Mouse (Mus musculus) midbrain, embryonic 12.5 days (tissue): ENCODE measurements around the gene Cryaa. TPM values are rescaled to one million over a fixed set of nuclear protein-coding genes. Genes with fewer than 3 reads are reported as not detected.
"Not testable (repeated sequence)": the region's sequence is repeated elsewhere in the genome, so short reads cannot be mapped to it uniquely, and the experiment has no call there.

ENCODE experiments used
- ATAC-seq: fragments of 200-750 bp; cut with Nextera tagmentation; 2 replicates; pipeline ENCODE4 v1.8.0; 2017; ENCODE audit warnings: low read depth, moderate TSS enrichment, moderate library complexity; ENCODE audit not compliant: low FRiP score
- H3K27ac ChIP-seq: fragments of 300-500 bp; sonication (generic); replicated peaks from 2 replicates; pipeline ENCODE4 v1.5.1; 2016; ENCODE audit warnings: mild to moderate bottlenecking
- H3K27me3 ChIP-seq: fragments of 300-500 bp; sonication (generic); 2 replicates; pipeline ENCODE4 v1.6.1; 2016; ENCODE audit warnings: mild to moderate bottlenecking
- H3K36me3 ChIP-seq: fragments of 300-500 bp; sonication (generic); 2 replicates; pipeline ENCODE4 v1.6.1; 2016
- H3K4me1 ChIP-seq: fragments of 300-500 bp; sonication (generic); 2 replicates; pipeline ENCODE4 v1.6.1; 2016
- H3K4me2 ChIP-seq: fragments of 300-500 bp; sonication (generic); replicated peaks from 2 replicates; pipeline ENCODE4 v1.6.1; 2016; ENCODE audit warnings: mild to moderate bottlenecking, moderate library complexity
- H3K4me3 ChIP-seq: fragments of 300-500 bp; sonication (generic); 2 replicates; pipeline ENCODE4 v1.5.1; 2016; ENCODE audit warnings: mild to moderate bottlenecking
- H3K9ac ChIP-seq: fragments of 300-500 bp; sonication (generic); replicated peaks from 2 replicates; pipeline ENCODE4 v1.6.1; 2016; ENCODE audit warnings: mild to moderate bottlenecking, moderate library complexity
- H3K9me3 ChIP-seq: fragments of 300-500 bp; sonication (generic); 2 replicates; pipeline ENCODE4 v1.6.1; 2016; ENCODE audit warnings: mild to moderate bottlenecking
- WGBS: fragments of 180-500 bp; shearing (Covaris S2); methylation state at CpG from one replicate; pipeline ENCODE4 v1.1.7; 2016; 5-methylcytosine and 5-hydroxymethylcytosine counted together
- polyA plus RNA-seq: library from polyadenylated mRNA; unstranded; fragments of >200 nt; fragmentation: Nextera tagmentation; extraction: Ambion mirVana; gene quantifications from 2 replicates; pipeline ENCODE4 v1.2.1, GENCODE M21; 2016

Gene Cryaa
- polyA plus RNA-seq, 1 experiment from 2014 or later: not detected

- Histone ChIP-seq H3K9me3 (no peaks in the 10 kb centered on the region), H3K36me3 (no peaks in the 10 kb centered on the region), H3K4me3 (no peak overlapping the region), H3K4me2 (peak overlapping the region; percentile 46), H3K27ac (no peak overlapping the region), H3K4me1 (peaks cover 16% of the 10 kb centered on the region), H3K9ac (no peak overlapping the region), H3K27me3 (no peaks in the 10 kb centered on the region; the same call in 1 of the 2 replicates)
- WGBS: 7% methylated on average over 20 of the region's 20 CpGs
- peak; percentile 60; the same call in 1 of the 2 replicates for ATAC-seq
Observed at GRCm38 (mm10) chr17:31693330-31694022, 15.9 kb downstream of the Cryaa start.

- peak overlapping the region; percentile 46; the same call in 1 of the 2 replicates for H3K4me2 ChIP-seq
- no peaks in the 10 kb centered on the region for H3K36me3 ChIP-seq
- H3K9me3 ChIP-seq: no peaks in the 10 kb centered on the region
- 83% methylated on average over 7 of the region's 7 CpGs for WGBS
- ATAC-seq: no peak
- H3K4me3 ChIP-seq: no peak overlapping the region
- H3K27me3 ChIP-seq: no peaks in the 10 kb centered on the region; the same call in 1 of the 2 replicates
- no peak overlapping the region for H3K9ac ChIP-seq
- H3K4me1 ChIP-seq: peaks cover 16% of the 10 kb centered on the region
- H3K27ac ChIP-seq: no peak overlapping the region
Observed at GRCm38 (mm10) chr17:31694023-31694376, 16.4 kb downstream of the Cryaa start.

GRCm38 (mm10) chr17:31694949-31695348, 17.3 kb downstream of the Cryaa start:
- no peak for ATAC-seq
- Histone ChIP-seq H3K36me3 (no peaks in the 10 kb centered on the region), H3K4me2 (no peak overlapping the region), H3K27ac (no peak overlapping the region), H3K4me1 (peaks cover 16% of the 10 kb centered on the region), H3K9me3 (no peaks in the 10 kb centered on the region), H3K9ac (no peak overlapping the region), H3K27me3 (no peaks in the 10 kb centered on the region; the same call in 1 of the 2 replicates), H3K4me3 (no peak overlapping the region)
- WGBS: 84% methylated on average over 1 of the region's 1 CpGs

- not testable (repeated sequence) for H3K9ac ChIP-seq, H3K36me3 ChIP-seq, ATAC-seq, H3K4me2 ChIP-seq, H3K27me3 ChIP-seq, H3K9me3 ChIP-seq, H3K4me3 ChIP-seq, H3K27ac ChIP-seq
- H3K4me1 ChIP-seq: peaks cover 16% of the 10 kb centered on the region
- 89% methylated on average over 7 of the region's 7 CpGs for WGBS
Observed at GRCm38 (mm10) chr17:31695356-31695755, 17.7 kb downstream of the Cryaa start.

GRCm38 (mm10) chr17:31698347-31698746, 20.7 kb downstream of the Cryaa start:
- WGBS: 69% methylated on average over 11 of the region's 11 CpGs
- Histone ChIP-seq H3K4me3 (no peak overlapping the region), H3K4me1 (peaks cover 8% of the 10 kb centered on the region), H3K9me3 (no peaks in the 10 kb centered on the region), H3K9ac (no peak overlapping the region), H3K36me3 (no peaks in the 10 kb centered on the region), H3K4me2 (no peak overlapping the region), H3K27ac (no peak overlapping the region), H3K27me3 (no peaks in the 10 kb centered on the region)
- no peak for ATAC-seq

- H3K27me3 ChIP-seq: no peaks in the 10 kb centered on the region
- H3K4me2 ChIP-seq: no peak overlapping the region
- ATAC-seq: no peak
- H3K27ac ChIP-seq: no peak overlapping the region
- no peak overlapping the region; the same call in 1 of the 2 replicates for H3K9ac ChIP-seq
- WGBS: 77% methylated on average over 6 of the region's 6 CpGs
- no peaks in the 10 kb centered on the region for H3K9me3 ChIP-seq
- no peaks in the 10 kb centered on the region for H3K36me3 ChIP-seq
- no peak overlapping the region for H3K4me3 ChIP-seq
- no peaks in the 10 kb centered on the region for H3K4me1 ChIP-seq
Observed at GRCm38 (mm10) chr17:31703276-31703980, 25.8 kb downstream of the Cryaa start.

GRCm38 (mm10) chr17:31705271-31706020, 27.8 kb downstream of the Cryaa start:
- H3K27ac ChIP-seq: no peak overlapping the region
- H3K4me3 ChIP-seq: no peak overlapping the region
- H3K9ac ChIP-seq: no peak overlapping the region
- no peaks in the 10 kb centered on the region for H3K9me3 ChIP-seq
- H3K36me3 ChIP-seq: no peaks in the 10 kb centered on the region
- no peak for ATAC-seq
- no peak overlapping the region for H3K4me2 ChIP-seq
- no peaks in the 10 kb centered on the region for H3K4me1 ChIP-seq
- WGBS: 81% methylated on average over 20 of the region's 20 CpGs
- no peaks in the 10 kb centered on the region for H3K27me3 ChIP-seq

- WGBS: 66% methylated on average over 7 of the region's 7 CpGs
- Histone ChIP-seq H3K27ac (no peak overlapping the region), H3K9ac (no peak overlapping the region), H3K4me2 (no peak overlapping the region), H3K4me3 (no peak overlapping the region), H3K36me3 (no peaks in the 10 kb centered on the region), H3K9me3 (no peaks in the 10 kb centered on the region), H3K4me1 (no peaks in the 10 kb centered on the region), H3K27me3 (no peaks in the 10 kb centered on the region)
- no peak for ATAC-seq
Observed at GRCm38 (mm10) chr17:31709121-31709741, 31.6 kb downstream of the Cryaa start.

- Histone ChIP-seq H3K27me3 (no peaks in the 10 kb centered on the region), H3K27ac (no peak overlapping the region), H3K36me3 (no peaks in the 10 kb centered on the region), H3K4me3 (no peak overlapping the region), H3K9me3 (no peaks in the 10 kb centered on the region), H3K4me2 (no peak overlapping the region), H3K4me1 (peaks cover 3% of the 10 kb centered on the region; the same call in 1 of the 2 replicates), H3K9ac (no peak overlapping the region)
- WGBS: 76% methylated on average over 8 of the region's 8 CpGs
- ATAC-seq: no peak
Observed at GRCm38 (mm10) chr17:31710455-31710854, 32.8 kb downstream of the Cryaa start.

- H3K9ac ChIP-seq: no peak overlapping the region
- peaks cover 3% of the 10 kb centered on the region; the same call in 1 of the 2 replicates for H3K4me1 ChIP-seq
- no peaks in the 10 kb centered on the region for H3K27me3 ChIP-seq
- no peaks in the 10 kb centered on the region for H3K9me3 ChIP-seq
- no peak for ATAC-seq
- WGBS: 82% methylated on average over 9 of the region's 9 CpGs
- H3K27ac ChIP-seq: no peak overlapping the region
- H3K36me3 ChIP-seq: no peaks in the 10 kb centered on the region
- H3K4me3 ChIP-seq: no peak overlapping the region
- H3K4me2 ChIP-seq: no peak overlapping the region
Observed at GRCm38 (mm10) chr17:31713709-31714108, 36.1 kb downstream of the Cryaa start.

GRCm38 (mm10) chr17:31714125-31714524, 36.5 kb downstream of the Cryaa start:
- WGBS: 77% methylated on average over 3 of the region's 3 CpGs
- H3K9ac ChIP-seq: no peak overlapping the region
- H3K4me3 ChIP-seq: no peak overlapping the region
- no peaks in the 10 kb centered on the region for H3K27me3 ChIP-seq
- H3K4me1 ChIP-seq: peaks cover 3% of the 10 kb centered on the region; the same call in 1 of the 2 replicates
- no peaks in the 10 kb centered on the region for H3K9me3 ChIP-seq
- no peak overlapping the region for H3K27ac ChIP-seq
- ATAC-seq: no peak
- no peak overlapping the region for H3K4me2 ChIP-seq
- H3K36me3 ChIP-seq: no peaks in the 10 kb centered on the region
